Mouse (Mus musculus): ENCODE results near the gene Ppp1r14a.

- TF ChIP-seq CTCF (IDR thresholded peaks at IDR 0.05; ENCODE audit: extremely low read depth, insufficient read depth, low read length) (no peak), POLR2A (IDR thresholded peaks at IDR 0.05; ENCODE audit: extremely low read depth, insufficient read depth, low read length) (no peak)
Measured at GRCm38 (mm10) chr7:29313051-29313450, 23.9 kb downstream of the Ppp1r14a start.

All from cortical plate, adult 2 months (tissue).